ENCODE assay signal across 18 mouse cellular contexts in genomic region chr9:98960348-98960747, GRCm38 (mm10). TPM values are rescaled to one million over a fixed set of nuclear protein-coding genes. Genes with fewer than 3 reads are reported as not detected.
DNase-seq lines count a peak whose midpoint lies in the region; TF ChIP-seq lines count a peak whose summit lies in the region.
"Had no signal": no experiment of that assay in that cellular context is flagged by ENCODE, and none has a peak within 500 bp of the region (broad histone marks: within the 10 kb centered on the region; RNA-seq: fewer than 3 reads in every experiment).

No protein-coding gene starts in this region.

- peak; percentile 17; the same call in 1 of the 2 replicates for TF ChIP-seq CTCF in gastrocnemius, adult 2 months (IDR thresholded peaks at IDR 0.05)
- TF ChIP-seq CTCF in left cerebral cortex, adult 2 months (IDR thresholded peaks at IDR 0.05) = peak; percentile 33

- no peak overlapping the region for H3K27ac ChIP-seq in gastrocnemius, adult 2 months
- H3K27ac ChIP-seq in left cerebral cortex, adult 2 months = no peak overlapping the region
- H3K27ac ChIP-seq: embryonic facial prominence, embryonic 15.5 days; heart, embryonic 13.5 days; limb, embryonic 13.5 days; midbrain, embryonic 15.5 days had no signal

- no peak for DNase-seq in gastrocnemius, adult 2 months
- no peak for DNase-seq in gastrocnemius, postnatal 14 days
- no peak for DNase-seq in left cerebral cortex, adult 2 months (ENCODE audit: extremely low spot score in 1 of 2, low spot score in 2 of 2)
- DNase-seq in left cerebral cortex, adult 11 months (ENCODE audit: low spot score) = no peak
- DNase-seq in 416B (ENCODE audit: low read depth) (peak; percentile 11), NIH3T3 (ENCODE audit: low read depth) (peak; percentile 18)
- DNase-seq in embryo, embryonic 10 days (ENCODE audit: low spot score) = no peak
- DNase-seq: adrenal gland, adult 2 months; cerebellum, postnatal 25 days; gastrocnemius, postnatal 25 days; kidney, postnatal 14 days; lung, adult 18-20 months had no signal

- H3K4me3 ChIP-seq in gastrocnemius, adult 2 months = no peak overlapping the region
- no peak overlapping the region for H3K4me3 ChIP-seq in left cerebral cortex, adult 2 months
- H3K4me3 ChIP-seq: embryonic facial prominence, embryonic 15.5 days; heart, embryonic 13.5 days; limb, embryonic 13.5 days; midbrain, embryonic 15.5 days had no signal

- intact Hi-C loops in gastrocnemius, adult 2 months (cut with DNase I) = loop anchor here (10.0 kb wide), 1 partner anchor 346 kb away; no protein-coding TSS in a partner anchor
- intact Hi-C loops in gastrocnemius, postnatal 14 days (cut with DNase I; ENCODE audit: low total_unique reads) = loop anchor here (10.0 kb wide), 1 partner anchor 346 kb away; no protein-coding TSS in a partner anchor
- intact Hi-C loops in left cerebral cortex, adult 2 months (cut with DNase I) = loop anchor here (5.0 kb wide), 2 partner anchors 313 to 348 kb away; no protein-coding TSS in a partner anchor

RNA-seq across cellular contexts. Expression of gene Foxl2, which starts 5.3 kb away (rescaled TPM):
- not detected for total RNA-seq in gastrocnemius, adult 2 months (2021)
- total RNA-seq in gastrocnemius, postnatal 14 days (2021) = not detected
- total RNA-seq in left cerebral cortex, adult 2 months (2021) = under 1 TPM; 0.91 to 0.95 TPM
- total RNA-seq: hematopoietic stem cell, adult 5-6 weeks had no signal

RNA-seq across cellular contexts. Expression of gene Faim, which starts 25.8 kb away (rescaled TPM):
- 1 to 10 TPM; 1.8 to 2.3 TPM for total RNA-seq in gastrocnemius, adult 2 months (2021)
- 1 to 10 TPM; 4.0 to 4.5 TPM for total RNA-seq in gastrocnemius, postnatal 14 days (2021)
- total RNA-seq in left cerebral cortex, adult 2 months (2021) = 10 to 100 TPM; 34.1 to 35.8 TPM

RNA-seq across cellular contexts. Expression of gene 7420426K07Rik, which starts 57.4 kb away (rescaled TPM):
- total RNA-seq in gastrocnemius, adult 2 months (2021) = not detected
- not detected for total RNA-seq in gastrocnemius, postnatal 14 days (2021)
- not detected for total RNA-seq in left cerebral cortex, adult 2 months (2021)
- total RNA-seq: adrenal gland, adult 2 months; gastrocnemius, postnatal 25 days; hematopoietic stem cell, adult 5-6 weeks; left cerebral cortex, postnatal 10 days had no signal

Comparison
In these comparisons a context has a peak if more than half of its experiments do, and no peak if none do; other contexts are left out.
1. DNase-seq: peak in 416B (single experiment) and NIH3T3 (single experiment); none in gastrocnemius, adult 2 months (single experiment), gastrocnemius, postnatal 14 days (single experiment), left cerebral cortex, adult 2 months (0 of 2), left cerebral cortex, adult 11 months (single experiment) and embryo, embryonic 10 days (single experiment).
2. RNA of gene Faim, which starts 25.8 kb away (total RNA-seq): 34.1 to 35.8 TPM in left cerebral cortex, adult 2 months; 4.0 to 4.5 TPM in gastrocnemius, postnatal 14 days and 1.8 to 2.3 TPM in gastrocnemius, adult 2 months; every median in the first group is over 4 times any median in the second.